Mouse (Mus musculus) cerebellum, adult 2 months (tissue): Measurements from ENCODE around the gene Gm10322. TPM values are rescaled to one million over a fixed set of nuclear protein-coding genes. Genes with fewer than 3 reads are reported as not detected.

Source experiments
- DNase-seq, 2 experiments: peaks; one replicate each; pipeline ENCODE4 v3.0.0; 2021
- H3K27ac ChIP-seq: fragments of 200-500 bp; 2 replicates; pipeline ENCODE4 v1.5.1; 2012; ENCODE audit warnings: low read length, control low read depth, inconsistent platforms; ENCODE audit not compliant: insufficient read depth
- H3K27me3 ChIP-seq: fragments of 200-500 bp; 2 replicates; pipeline ENCODE4 v1.6.1; 2012; ENCODE audit warnings: inconsistent platforms, mild to moderate bottlenecking, low read length, moderate library complexity; ENCODE audit not compliant: control insufficient read depth, insufficient read depth
- H3K4me1 ChIP-seq: fragments of 200-500 bp; 2 replicates; pipeline ENCODE4 v1.6.1; 2011; ENCODE audit warnings: low read length; ENCODE audit not compliant: control insufficient read depth, insufficient read depth
- H3K4me3 ChIP-seq: fragments of 200-500 bp; replicated peaks from 2 replicates; pipeline ENCODE3; 2011; ENCODE audit warnings: mild to moderate bottlenecking, low read depth, low read length, control low read depth; ENCODE audit not compliant: insufficient read depth
- CTCF ChIP-seq: fragments of 200-500 bp; IDR thresholded peaks from 2 replicates; pipeline ENCODE4 v1.5.1; 2011; ENCODE audit warnings: low read depth, mild to moderate bottlenecking, control low read depth, low read length, moderate library complexity, borderline replicate concordance; ENCODE audit not compliant: insufficient read depth
- POLR2A ChIP-seq: fragments of 200-500 bp; IDR thresholded peaks from 2 replicates; pipeline ENCODE4 v1.6.1; 2011; ENCODE audit warnings: low read length, control low read depth, borderline replicate concordance; ENCODE audit not compliant: insufficient read depth
- WGBS: fragments of 180-500 bp; shearing (Covaris S2); methylation state at CpG from one replicate; pipeline ENCODE4 v1.1.7; 2018; 5-methylcytosine and 5-hydroxymethylcytosine counted together
- polyA plus RNA-seq: library from polyadenylated mRNA; depleted of rRNA; stranded (reverse); fragments of >200 nt; gene quantifications from 2 replicates; pipeline ENCODE4 v1.2.3, GENCODE M21; 2012

The Gm10322 gene
- polyA plus RNA-seq, 1 experiment = not detected

DNA sequence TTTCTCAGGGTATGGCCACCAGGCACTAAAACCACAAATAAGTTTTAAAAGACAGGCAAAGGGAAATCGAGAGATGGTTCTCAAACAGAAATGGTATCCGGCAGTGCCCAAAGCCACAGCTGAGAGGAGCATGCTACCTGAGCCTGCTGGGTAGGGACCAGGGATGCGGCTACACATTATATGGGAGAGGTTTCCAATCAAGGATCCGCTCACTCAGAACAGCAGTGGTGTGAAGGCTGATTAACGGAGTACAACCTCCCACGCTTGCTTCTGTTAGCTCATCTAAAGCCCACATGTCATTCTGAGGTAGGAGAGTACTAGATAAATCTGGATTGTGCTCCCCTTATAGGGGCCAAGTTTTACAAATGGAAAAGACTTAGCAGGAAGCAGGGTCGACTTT lies 27.7 kb upstream of the Gm10322 start:
- Histone ChIP-seq H3K27ac (no peak overlapping the region), H3K27me3 (no peaks in the 10 kb centered on the region), H3K4me3 (no peak overlapping the region), H3K4me1 (no peaks in the 10 kb centered on the region; the same call in none of the 2 replicates)
- no peak for DNase-seq
- WGBS = 73% methylated on average over 7 of the region's 7 CpGs
- TF ChIP-seq POLR2A (no peak), CTCF (no peak)

DNA sequence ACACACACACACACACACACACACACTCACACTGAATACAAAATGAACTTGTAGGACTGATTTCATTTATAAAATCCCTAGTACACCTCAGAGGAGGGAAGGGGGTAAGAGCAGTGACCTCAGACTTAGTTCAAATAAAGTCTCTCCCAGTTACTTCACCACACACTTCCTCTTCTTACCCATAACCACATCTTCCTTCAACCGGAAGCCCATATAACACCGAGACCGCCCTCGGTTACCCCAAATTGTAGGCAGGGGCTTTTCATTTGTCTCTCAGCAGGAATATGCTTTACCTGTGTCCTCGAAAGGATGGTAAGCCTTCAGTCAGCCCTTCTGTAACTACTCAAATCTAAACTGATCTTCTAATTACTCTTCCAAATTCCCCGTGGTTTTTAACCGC lies 26.4 kb upstream of the Gm10322 start:
- Histone ChIP-seq H3K4me1 (peaks cover 7% of the 10 kb centered on the region), H3K27me3 (no peaks in the 10 kb centered on the region), H3K27ac (no peak overlapping the region), H3K4me3 (no peak overlapping the region)
- WGBS = 94% methylated on average over 7 of the region's 7 CpGs
- no peak for DNase-seq
- no peak for TF ChIP-seq POLR2A
- no peak for TF ChIP-seq CTCF

DNA sequence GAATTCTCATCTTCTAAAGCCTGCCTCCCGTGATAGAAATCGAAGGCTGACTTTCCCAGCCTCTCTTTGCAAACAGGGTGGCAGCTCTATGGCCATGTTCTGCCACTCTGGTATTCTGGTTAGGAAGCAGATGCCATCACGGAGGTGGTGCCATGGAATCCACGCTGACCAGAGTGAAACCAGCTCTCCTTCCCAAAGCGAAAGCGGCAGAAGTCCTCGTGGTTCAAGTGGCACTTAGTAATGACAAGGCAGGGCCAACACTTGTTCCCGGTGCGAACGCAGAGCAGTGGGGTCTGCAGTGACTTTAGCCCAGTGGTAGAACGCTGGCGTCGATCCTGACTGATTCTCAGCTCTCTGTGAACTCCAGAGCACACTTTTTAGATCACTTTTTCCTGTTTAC lies 26.0 kb upstream of the Gm10322 start:
- peaks cover 9% of the 10 kb centered on the region for H3K4me1 ChIP-seq
- H3K4me3 ChIP-seq = no peak overlapping the region
- no peaks in the 10 kb centered on the region for H3K27me3 ChIP-seq
- DNase-seq = no peak
- TF ChIP-seq POLR2A = no peak
- no peak for TF ChIP-seq CTCF
- H3K27ac ChIP-seq = no peak overlapping the region
- WGBS = 85% methylated on average over 13 of the region's 13 CpGs

DNA sequence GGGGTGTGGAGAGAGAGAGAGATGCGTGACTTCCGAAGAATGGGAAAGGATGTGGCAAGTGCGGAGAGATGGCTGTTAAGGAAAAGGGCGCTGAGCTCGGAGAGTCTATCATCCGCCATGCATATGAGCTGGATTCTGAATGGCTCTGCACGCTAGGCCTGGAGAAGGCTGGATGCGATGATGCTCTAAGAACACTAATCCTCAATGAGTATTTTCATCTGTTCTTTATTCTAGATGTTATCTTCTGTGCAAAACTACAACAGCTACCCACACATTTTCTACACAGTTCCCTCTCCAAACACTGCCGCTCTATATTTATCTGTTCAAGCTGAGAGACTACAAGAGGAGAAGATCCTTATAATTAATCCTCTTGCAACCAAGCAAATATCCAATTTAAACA lies 25.3 kb upstream of the Gm10322 start:
- Histone ChIP-seq H3K27me3 (no peaks in the 10 kb centered on the region), H3K4me3 (no peak overlapping the region), H3K27ac (no peak overlapping the region), H3K4me1 (peaks cover 10% of the 10 kb centered on the region)
- TF ChIP-seq POLR2A (no peak), CTCF (no peak)
- WGBS = 93% methylated on average over 9 of the region's 9 CpGs
- DNase-seq = no peak

DNA sequence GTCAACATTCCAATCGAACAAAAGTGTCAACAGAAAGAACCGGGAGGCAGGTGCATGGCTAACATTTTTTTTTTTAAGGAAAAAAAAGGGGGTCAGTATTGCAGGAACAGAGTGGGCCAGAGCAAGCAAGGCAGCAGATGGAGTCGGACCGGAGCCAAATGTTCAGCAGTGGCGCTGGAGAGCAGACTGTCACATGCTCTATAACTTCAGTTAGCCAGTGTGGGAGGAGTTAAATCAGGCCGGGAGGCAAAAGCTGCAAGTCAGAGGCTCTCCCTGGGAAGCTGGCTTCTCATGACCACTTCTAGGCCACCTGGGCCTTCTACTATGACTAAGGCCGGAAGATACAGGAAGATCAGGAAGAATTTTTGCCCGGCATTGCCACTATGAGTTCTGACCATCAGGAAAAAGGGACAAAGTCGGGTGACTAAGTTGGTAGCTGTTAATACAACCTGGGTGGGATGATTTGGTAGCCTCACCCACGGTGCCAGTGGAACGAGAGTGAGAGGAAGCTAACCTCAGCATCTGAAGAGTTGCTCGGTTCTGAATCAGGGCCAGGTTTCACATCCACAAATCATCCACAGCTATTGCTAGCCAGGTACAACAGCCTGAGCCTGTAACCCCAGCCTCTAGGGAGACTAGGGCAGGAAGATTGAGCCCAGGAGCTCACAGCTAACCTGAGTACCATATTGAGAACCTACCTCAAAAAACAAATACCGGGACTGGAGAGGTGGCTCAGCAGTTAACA lies 21.9 kb upstream of the Gm10322 start:
- no peak for TF ChIP-seq POLR2A
- no peaks in the 10 kb centered on the region for H3K27me3 ChIP-seq
- WGBS = 9% methylated on average over 13 of the region's 13 CpGs
- peak overlapping the region; percentile 80 for H3K27ac ChIP-seq
- peak overlapping the region; percentile 7 for H3K4me3 ChIP-seq
- peaks cover 10% of the 10 kb centered on the region; the same call in 1 of the 2 replicates for H3K4me1 ChIP-seq
- peak; percentile 91 to 95 for DNase-seq

DNA sequence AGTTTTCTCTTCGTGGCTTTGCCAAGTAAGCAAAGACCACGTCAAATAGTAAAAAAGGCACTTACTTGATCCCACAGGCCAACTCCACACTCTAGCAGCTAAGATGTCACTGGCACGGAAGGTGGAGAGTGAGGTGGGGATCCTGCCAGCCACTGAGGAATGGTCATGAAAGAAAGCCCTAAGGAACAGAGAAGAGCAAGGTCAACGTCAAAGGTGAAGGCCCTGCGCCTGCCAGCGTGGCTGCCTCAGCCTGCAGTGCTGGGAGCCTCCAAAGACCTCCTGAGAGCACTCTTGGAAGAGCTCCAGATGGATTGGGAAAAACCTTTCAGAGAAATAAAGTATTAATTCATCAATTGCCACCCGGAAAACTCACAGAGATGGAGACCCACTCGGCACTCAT lies 15.3 kb upstream of the Gm10322 start:
- no peak overlapping the region for H3K27ac ChIP-seq
- 51% methylated on average over 8 of the region's 8 CpGs for WGBS
- no peak overlapping the region for H3K4me3 ChIP-seq

DNA sequence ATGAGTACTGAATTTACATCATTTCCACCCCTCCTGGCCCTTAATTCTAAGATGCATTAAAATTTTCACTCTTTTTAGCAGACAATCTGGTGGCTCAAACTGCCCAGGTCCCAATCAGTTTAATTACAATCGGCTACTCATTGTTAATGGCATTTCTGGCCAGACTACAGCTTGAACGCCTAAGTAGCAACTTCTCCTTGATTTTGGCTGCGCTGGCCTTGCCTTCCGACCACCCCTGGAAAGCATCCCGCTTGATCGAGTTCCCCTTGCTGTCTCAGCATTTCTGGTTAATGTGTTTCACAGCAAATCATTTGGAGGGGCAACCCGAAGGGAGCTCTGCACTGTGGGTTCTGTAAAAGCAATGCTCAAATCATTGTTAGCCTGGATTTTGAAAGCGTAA lies 13.8 kb upstream of the Gm10322 start:
- no peak overlapping the region for H3K27ac ChIP-seq
- WGBS = 32% methylated on average over 8 of the region's 8 CpGs
- no peaks in the 10 kb centered on the region for H3K27me3 ChIP-seq

More for the DNA sequence above, 15.3 kb upstream of the Gm10322 start:
- peaks cover 16% of the 10 kb centered on the region for H3K4me1 ChIP-seq
- no peak for DNase-seq
- H3K27me3 ChIP-seq = no peaks in the 10 kb centered on the region
- no peak for TF ChIP-seq POLR2A

DNA sequence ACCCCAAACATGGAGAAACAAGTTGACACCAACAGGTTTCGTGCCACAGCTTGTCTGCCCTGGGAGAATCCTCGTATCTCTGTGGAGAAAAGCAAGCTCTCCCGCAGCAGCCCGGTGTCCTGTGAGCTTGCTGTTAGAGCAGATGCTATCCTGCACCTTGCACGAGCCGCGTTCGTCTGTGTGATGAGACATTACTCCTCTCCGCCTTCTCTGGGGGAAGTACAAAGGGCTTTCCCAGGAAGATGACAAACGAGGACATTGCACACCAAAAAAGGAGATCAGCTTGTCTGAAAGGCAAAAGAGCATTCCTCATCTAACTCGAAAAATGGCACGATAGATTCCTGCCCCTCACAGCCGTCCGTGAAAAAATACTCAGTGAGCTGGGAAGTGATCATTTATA lies 13.0 kb upstream of the Gm10322 start:
- Histone ChIP-seq H3K27me3 (no peaks in the 10 kb centered on the region), H3K27ac (peak overlapping the region; percentile 29; the same call in 1 of the 2 replicates), H3K4me3 (no peak overlapping the region), H3K4me1 (peaks cover 17% of the 10 kb centered on the region)
- WGBS = 21% methylated on average over 14 of the region's 14 CpGs
- DNase-seq = peak; percentile 65 to 67
- no peak for TF ChIP-seq POLR2A
- TF ChIP-seq CTCF = no peak

More for the DNA sequence above, 13.8 kb upstream of the Gm10322 start:
- Histone ChIP-seq H3K4me1 (peaks cover 16% of the 10 kb centered on the region), H3K4me3 (no peak overlapping the region)
- no peak for TF ChIP-seq POLR2A
- no peak for TF ChIP-seq CTCF
- no peak for DNase-seq

DNA sequence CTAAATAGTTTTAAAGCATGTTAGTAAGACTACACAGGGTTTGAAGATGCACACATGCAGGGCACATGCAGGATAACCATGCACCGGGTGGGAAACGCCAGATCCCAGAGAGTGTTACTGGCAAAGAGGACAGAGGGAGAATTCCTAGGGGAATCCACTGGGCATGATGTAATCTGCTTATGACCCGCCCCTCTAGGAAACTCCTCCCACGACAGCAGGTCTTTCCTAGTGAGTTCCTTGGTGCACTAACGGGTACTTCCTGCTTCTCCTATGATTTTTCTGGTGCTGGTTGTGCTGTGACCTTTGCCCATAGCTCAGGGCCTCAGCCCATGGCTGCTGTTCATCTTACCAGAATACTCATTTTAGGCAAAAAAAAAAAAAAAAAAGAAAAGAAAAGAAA lies 12.0 kb upstream of the Gm10322 start:
- TF ChIP-seq CTCF (no peak), POLR2A (no peak)

More for the DNA sequence above, 12.0 kb upstream of the Gm10322 start:
- Histone ChIP-seq H3K4me1 (peaks cover 23% of the 10 kb centered on the region), H3K4me3 (no peak overlapping the region), H3K27me3 (no peaks in the 10 kb centered on the region), H3K27ac (no peak overlapping the region)
- 54% methylated on average over 5 of the region's 5 CpGs for WGBS
- no peak for DNase-seq
